Mouse (Mus musculus): Measurements from ENCODE around the gene Cmtm2a. TPM values are rescaled to one million over a fixed set of nuclear protein-coding genes. Genes with fewer than 3 reads are reported as not detected.
"Not testable (repeated sequence)": the region's sequence is repeated elsewhere in the genome, so short reads cannot be mapped to it uniquely, and the experiment has no call there.

Cmtm2a gene
- polyA plus RNA-seq, 1 experiment = not detected

DNA sequence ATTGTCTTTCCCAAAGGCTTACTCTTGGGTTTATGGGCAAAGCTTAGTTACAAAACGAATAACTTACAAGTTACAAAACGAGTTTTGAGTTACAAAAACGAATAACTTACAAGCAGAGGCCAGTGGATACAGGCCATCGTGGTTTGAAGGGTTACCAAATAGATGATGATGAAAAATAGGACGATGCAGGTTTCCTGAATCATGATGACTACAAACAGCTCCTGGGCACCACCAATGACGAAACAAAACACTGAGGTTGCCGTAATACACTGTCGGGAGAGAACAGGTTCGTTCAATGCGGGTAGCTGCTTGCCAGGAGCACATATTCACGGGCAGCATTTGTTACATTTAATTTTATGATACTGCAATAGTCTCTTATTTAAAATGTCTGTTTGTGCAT is 12.0 kb upstream of the Cmtm2a start:
- Histone ChIP-seq H3K4me1 (ENCODE audit: control insufficient read depth, insufficient read depth, low read length) (no peaks in the 10 kb centered on the region), H3K27ac (ENCODE audit: insufficient read depth, low read depth, low read length) (no peak overlapping the region), H3K4me3 (ENCODE audit: insufficient read depth, low read depth, low read length) (no peak overlapping the region)
- 89% methylated on average over 11 of the region's 11 CpGs for WGBS
- TF ChIP-seq CTCF (IDR thresholded peaks at IDR 0.05; ENCODE audit: insufficient read depth, low read depth, low read length) (no peak), POLR2A (IDR thresholded peaks at IDR 0.05; ENCODE audit: insufficient read depth, low read depth, low read length) (no peak)

- not testable (repeated sequence) for H3K4me1 ChIP-seq (ENCODE audit: control insufficient read depth, insufficient read depth, low read length)
- 88% methylated on average over 4 of the region's 4 CpGs for WGBS
Measured at GRCm38 (mm10) chr8:104302536-104302935, 9.6 kb upstream of the Cmtm2a start.

DNA sequence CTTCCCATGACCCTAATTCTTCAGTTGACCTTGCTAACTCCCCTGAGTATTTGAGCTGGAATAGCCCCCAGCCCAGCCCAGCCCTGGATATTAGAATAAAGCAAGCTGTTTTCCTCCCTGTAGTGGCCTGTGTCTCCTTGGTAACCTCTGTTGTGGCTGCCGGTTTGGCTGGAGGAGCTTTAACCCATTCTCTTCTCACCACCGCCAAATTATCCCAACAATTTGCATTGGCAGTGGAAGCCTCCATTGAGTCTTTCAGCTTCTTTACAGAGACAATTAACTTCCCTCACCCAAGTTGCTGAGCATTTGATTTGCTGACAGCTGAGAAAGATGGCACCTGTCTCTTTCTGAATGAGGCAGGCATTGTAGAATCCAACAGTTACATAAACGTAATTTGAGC is 8.6 kb upstream of the Cmtm2a start:
- H3K27ac ChIP-seq (ENCODE audit: insufficient read depth, low read depth, low read length); H3K4me1 ChIP-seq (ENCODE audit: control insufficient read depth, insufficient read depth, low read length); H3K4me3 ChIP-seq (ENCODE audit: insufficient read depth, low read depth, low read length): not testable (repeated sequence)
- 30% methylated on average over 3 of the region's 3 CpGs for WGBS

More at GRCm38 (mm10) chr8:104302536-104302935, 9.6 kb upstream of the Cmtm2a start:
- not testable (repeated sequence) for H3K4me3 ChIP-seq (ENCODE audit: insufficient read depth, low read depth, low read length); H3K27ac ChIP-seq (ENCODE audit: insufficient read depth, low read depth, low read length)

DNA sequence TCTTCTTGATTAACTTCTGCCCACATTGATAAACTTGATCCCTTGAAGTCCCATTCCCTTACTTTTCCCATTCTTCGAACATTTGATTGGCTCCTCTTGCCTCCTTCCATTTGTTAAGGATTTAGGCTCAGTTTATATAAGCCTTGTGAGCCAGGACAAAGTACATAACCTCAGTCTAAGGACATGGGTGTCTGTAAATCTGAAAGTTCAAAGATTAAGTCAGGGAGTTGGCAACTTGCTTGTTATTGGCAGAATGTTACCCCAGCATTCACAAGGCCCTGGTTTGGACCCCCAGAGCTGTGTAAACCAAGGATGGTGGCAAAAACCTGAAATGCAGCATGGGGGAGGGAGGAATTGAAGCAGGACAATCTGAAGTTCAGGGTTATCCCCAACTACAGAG is 1.4 kb upstream of the Cmtm2a start:
- 86% methylated on average over 1 of the region's 1 CpGs for WGBS
- TF ChIP-seq CTCF (IDR thresholded peaks at IDR 0.05; ENCODE audit: insufficient read depth, low read depth, low read length) (no peak), POLR2A (IDR thresholded peaks at IDR 0.05; ENCODE audit: insufficient read depth, low read depth, low read length) (no peak)
- Histone ChIP-seq H3K4me1 (ENCODE audit: control insufficient read depth, insufficient read depth, low read length) (no peaks in the 10 kb centered on the region), H3K27ac (ENCODE audit: insufficient read depth, low read depth, low read length) (no peak overlapping the region), H3K4me3 (ENCODE audit: insufficient read depth, low read depth, low read length) (no peak overlapping the region)

DNA sequence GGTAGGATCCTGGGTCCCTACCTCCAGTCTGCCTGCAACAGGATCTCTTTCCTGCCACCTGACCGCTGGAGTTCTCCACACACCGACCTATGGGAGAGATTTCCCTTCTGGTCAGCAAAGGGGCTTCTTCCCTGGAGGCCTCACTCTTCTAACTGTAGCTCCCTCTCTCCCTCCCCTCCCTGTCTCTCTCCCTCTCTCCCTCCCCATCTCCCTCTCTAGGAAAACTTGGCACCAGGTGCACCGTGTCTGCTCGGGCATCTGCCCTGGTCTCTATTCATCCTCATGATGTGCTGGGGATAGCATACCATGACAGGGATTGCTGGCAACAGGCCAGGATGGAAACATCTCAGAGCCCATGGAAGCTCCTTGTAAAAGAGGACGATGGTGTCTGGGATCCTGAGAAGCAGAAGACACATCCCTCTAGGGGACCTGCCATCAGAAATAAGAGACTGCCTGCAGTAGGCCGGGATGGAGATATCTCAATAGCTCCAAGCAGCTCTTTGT is 24.0 kb downstream of the Cmtm2a start:
- TF ChIP-seq POLR2A (IDR thresholded peaks at IDR 0.05; ENCODE audit: insufficient read depth, low read depth, low read length) (no peak), CTCF (IDR thresholded peaks at IDR 0.05; ENCODE audit: insufficient read depth, low read depth, low read length) (no peak)
- Histone ChIP-seq H3K4me1 (ENCODE audit: control insufficient read depth, insufficient read depth, low read length) (no peaks in the 10 kb centered on the region), H3K4me3 (ENCODE audit: insufficient read depth, low read depth, low read length) (no peak overlapping the region), H3K27ac (ENCODE audit: insufficient read depth, low read depth, low read length) (no peak overlapping the region)
- 81% methylated on average over 6 of the region's 6 CpGs for WGBS

DNA sequence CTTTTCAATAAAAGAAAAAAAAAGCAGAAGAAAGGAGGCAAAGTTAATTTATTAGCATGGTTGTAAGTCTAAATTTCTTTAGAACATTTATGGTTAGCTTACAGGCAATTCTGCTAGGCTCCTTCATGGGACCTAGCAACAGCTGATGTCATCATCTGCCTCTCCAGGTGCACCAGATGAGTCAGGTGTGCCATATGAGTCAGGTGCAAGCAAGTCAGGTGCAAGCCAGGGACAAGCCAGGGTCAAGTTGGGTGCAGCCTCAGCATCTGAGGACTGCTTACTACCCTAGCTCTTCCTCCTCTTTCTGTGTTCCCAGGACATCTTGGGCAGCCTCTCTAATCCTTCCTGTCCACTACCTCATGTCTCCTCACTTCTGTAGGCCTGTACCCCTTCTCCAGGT is 24.6 kb downstream of the Cmtm2a start:
- no peak overlapping the region for H3K27ac ChIP-seq (ENCODE audit: insufficient read depth, low read depth, low read length)
- no peaks in the 10 kb centered on the region for H3K4me1 ChIP-seq (ENCODE audit: control insufficient read depth, insufficient read depth, low read length)
- no peak overlapping the region for H3K4me3 ChIP-seq (ENCODE audit: insufficient read depth, low read depth, low read length)
- no peak for TF ChIP-seq POLR2A (IDR thresholded peaks at IDR 0.05; ENCODE audit: insufficient read depth, low read depth, low read length)
- TF ChIP-seq CTCF (IDR thresholded peaks at IDR 0.05; ENCODE audit: insufficient read depth, low read depth, low read length) = no peak

- H3K4me1 ChIP-seq (ENCODE audit: control insufficient read depth, insufficient read depth, low read length); H3K27ac ChIP-seq (ENCODE audit: insufficient read depth, low read depth, low read length); H3K4me3 ChIP-seq (ENCODE audit: insufficient read depth, low read depth, low read length): not testable (repeated sequence)
- 97% methylated on average over 22 of the region's 22 CpGs for WGBS
Measured at GRCm38 (mm10) chr8:104264271-104264935, 28.6 kb downstream of the Cmtm2a start.

- WGBS = 83% methylated on average over 5 of the region's 5 CpGs
- not testable (repeated sequence) for H3K27ac ChIP-seq (ENCODE audit: insufficient read depth, low read depth, low read length); H3K4me3 ChIP-seq (ENCODE audit: insufficient read depth, low read depth, low read length); H3K4me1 ChIP-seq (ENCODE audit: control insufficient read depth, insufficient read depth, low read length)
Measured at GRCm38 (mm10) chr8:104261802-104262201, 31.2 kb downstream of the Cmtm2a start.

DNA sequence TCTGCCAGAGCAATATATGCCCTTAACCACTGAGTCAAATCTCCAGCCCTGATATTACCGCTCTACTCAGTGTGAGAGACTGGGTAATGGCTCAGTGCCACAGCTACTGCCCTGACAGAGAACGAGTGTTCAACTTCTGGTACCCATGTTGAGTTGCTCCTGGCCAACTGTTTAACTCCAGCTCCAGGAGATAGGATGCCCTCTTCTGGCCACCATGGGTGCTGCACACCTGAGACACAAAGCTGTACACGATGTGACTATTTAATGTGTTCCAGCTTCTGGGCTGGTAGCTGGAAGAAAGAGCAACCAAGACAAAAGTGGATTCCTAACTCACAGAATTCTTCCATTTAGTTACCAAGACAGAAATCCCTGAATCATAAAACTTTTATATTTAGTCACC is 40.0 kb downstream of the Cmtm2a start:
- Histone ChIP-seq H3K27ac (ENCODE audit: insufficient read depth, low read depth, low read length) (no peak overlapping the region), H3K4me1 (ENCODE audit: control insufficient read depth, insufficient read depth, low read length) (peaks cover 2% of the 10 kb centered on the region; the same call in 1 of the 2 replicates), H3K4me3 (ENCODE audit: insufficient read depth, low read depth, low read length) (no peak overlapping the region)
- no peak for TF ChIP-seq CTCF (IDR thresholded peaks at IDR 0.05; ENCODE audit: insufficient read depth, low read depth, low read length)
- no peak for TF ChIP-seq POLR2A (IDR thresholded peaks at IDR 0.05; ENCODE audit: insufficient read depth, low read depth, low read length)
- 84% methylated on average over 3 of the region's 3 CpGs for WGBS

- H3K4me1 ChIP-seq (ENCODE audit: control insufficient read depth, insufficient read depth, low read length) = peaks cover 14% of the 10 kb centered on the region
- H3K4me3 ChIP-seq (ENCODE audit: insufficient read depth, low read depth, low read length) = no peak overlapping the region
- under 1% methylated on average over 7 of the region's 7 CpGs for WGBS
- TF ChIP-seq POLR2A (IDR thresholded peaks at IDR 0.05; ENCODE audit: insufficient read depth, low read depth, low read length) (no peak), CTCF (IDR thresholded peaks at IDR 0.05; ENCODE audit: insufficient read depth, low read depth, low read length) (no peak)
- H3K27ac ChIP-seq (ENCODE audit: insufficient read depth, low read depth, low read length) = no peak overlapping the region
Measured at GRCm38 (mm10) chr8:104251461-104251860, 41.5 kb downstream of the Cmtm2a start.
